Mouse (Mus musculus): ENCODE data around the gene Calm5. TPM values are rescaled to one million over a fixed set of nuclear protein-coding genes. Genes with fewer than 3 reads are reported as not detected.

The Calm5 gene
- total RNA-seq, 2 experiments from 2014 or later, result not detected

DNA sequence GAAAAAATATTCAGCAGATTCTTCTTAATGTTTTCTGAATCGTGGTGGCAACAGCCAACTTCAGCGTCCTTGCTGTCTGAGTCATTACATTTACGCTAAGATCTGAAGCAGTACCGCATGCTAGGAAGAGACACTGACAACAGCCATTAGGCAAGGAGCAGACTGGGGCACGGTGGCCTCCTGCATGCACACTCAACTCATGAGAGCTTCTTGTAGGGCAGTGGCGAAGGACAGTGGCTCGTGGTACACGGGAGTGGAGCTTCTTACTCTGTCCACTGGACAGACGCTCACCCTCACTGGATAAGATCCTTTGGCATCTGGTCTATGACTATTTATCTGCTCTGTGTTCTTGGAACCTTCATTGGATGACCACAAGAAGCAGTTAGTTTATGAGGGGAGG lies 45.3 kb downstream of the Calm5 start:
- TF ChIP-seq CTCF (IDR thresholded peaks at IDR 0.05), result no peak
- H3K27ac ChIP-seq, result no peak overlapping the region
- no peak overlapping the region for H3K4me3 ChIP-seq
- DNase-seq, result no peak
- intact Hi-C loops (cut with DNase I), result loop anchor here (5.0 to 10.0 kb wide), 2 partner anchors 103 to 364 kb away; partner anchors contain the start of gene Gdi2

Other genes starting within 250 kb of the Calm5 start
- gene Fam208b, start 243.1 kb upstream of the Calm5 start, total RNA-seq (2021), result 10 to 100 TPM in 1 of 2 experiments, 1 to 10 TPM in 1; 7.8 to 10.7 TPM
- gene Asb13, start 220.1 kb upstream of the Calm5 start, total RNA-seq (2021), result 10 to 100 TPM; 11.6 to 12.2 TPM
- gene Calml3, start 49.9 kb upstream of the Calm5 start, total RNA-seq (2021), result not detected
- gene Calm4, start 16.4 kb upstream of the Calm5 start, total RNA-seq (2021), result not detected
- gene Net1, start 64.0 kb downstream of the Calm5 start, total RNA-seq (2021), result 10 to 100 TPM; 41.2 to 54.4 TPM
- gene Tubal3, start 64.1 kb downstream of the Calm5 start, total RNA-seq (2021), result not detected
- not detected for gene Ucn3, start 91.2 kb downstream of the Calm5 start, total RNA-seq (2021)
- 1 to 10 TPM; 1.3 to 2.1 TPM for gene Akr1c14, start 194.8 kb downstream of the Calm5 start, total RNA-seq (2021)

Measured in gastrocnemius, adult 2 months (tissue).